Mouse (Mus musculus): Measurements from ENCODE around the gene Zfp110. TPM values are rescaled to one million over a fixed set of nuclear protein-coding genes. Genes with fewer than 3 reads are reported as not detected.
A peak's percentile ranks its signal among the peaks of the same experiment; 100 is the strongest.
"Not testable (repeated sequence)": the region's sequence is repeated elsewhere in the genome, so short reads cannot be mapped to it uniquely, and the experiment has no call there.

Zfp110 gene
- 15.5 and 16.2 TPM in 2 replicates for polyA plus RNA-seq (2012; rRNA removed)

DNA sequence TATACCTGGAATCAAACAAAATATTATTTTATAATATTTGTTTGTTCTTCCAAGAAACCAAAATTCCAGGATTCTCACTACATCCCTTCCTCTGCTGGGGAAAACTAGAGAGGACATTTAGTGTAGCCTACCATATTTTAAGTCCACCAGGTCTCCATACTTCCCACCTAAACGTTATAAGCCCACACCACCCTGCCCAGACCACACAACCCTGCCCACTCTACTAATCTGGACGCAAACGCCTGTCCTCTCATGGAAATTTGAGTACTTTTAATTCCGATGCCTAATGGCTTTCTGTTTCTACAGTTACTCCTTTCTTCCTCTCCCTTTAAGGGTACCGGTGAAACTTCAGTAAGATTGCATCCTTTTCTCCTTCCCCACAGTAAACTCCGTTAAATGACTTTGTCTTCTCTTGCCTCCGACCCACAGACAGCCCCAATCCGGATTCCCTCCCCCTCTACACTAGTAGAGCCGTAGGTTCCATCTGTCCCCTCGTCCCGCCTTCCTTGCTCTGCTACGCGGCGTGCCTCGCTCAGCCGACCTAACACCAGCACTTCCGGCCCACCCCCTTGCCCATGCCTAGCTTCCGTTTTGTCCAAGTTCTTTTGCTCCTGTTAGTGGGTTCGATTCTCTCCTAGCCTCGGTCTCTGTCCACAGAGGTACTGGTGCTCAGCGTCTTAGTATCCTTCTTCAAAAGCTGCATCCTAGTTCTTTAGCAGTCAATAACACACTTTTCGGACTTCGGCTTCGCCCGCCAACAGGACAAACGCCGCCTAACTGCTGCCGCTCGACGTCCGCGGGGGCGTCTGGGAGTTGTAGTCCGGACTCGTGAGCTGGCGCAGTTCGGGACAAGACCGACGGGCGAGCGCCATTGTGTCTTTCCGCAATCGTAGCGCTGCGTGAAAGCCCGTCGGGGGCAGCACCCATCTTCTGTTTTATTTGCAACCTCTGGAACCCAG is at the start of gene Zfp110:
Gene Zfp110, plus strand, starts transcription at position 600 of the 959 bp plus-strand sequence.
- peak; percentile 56 for DNase-seq (ENCODE audit: low read depth)

DNA sequence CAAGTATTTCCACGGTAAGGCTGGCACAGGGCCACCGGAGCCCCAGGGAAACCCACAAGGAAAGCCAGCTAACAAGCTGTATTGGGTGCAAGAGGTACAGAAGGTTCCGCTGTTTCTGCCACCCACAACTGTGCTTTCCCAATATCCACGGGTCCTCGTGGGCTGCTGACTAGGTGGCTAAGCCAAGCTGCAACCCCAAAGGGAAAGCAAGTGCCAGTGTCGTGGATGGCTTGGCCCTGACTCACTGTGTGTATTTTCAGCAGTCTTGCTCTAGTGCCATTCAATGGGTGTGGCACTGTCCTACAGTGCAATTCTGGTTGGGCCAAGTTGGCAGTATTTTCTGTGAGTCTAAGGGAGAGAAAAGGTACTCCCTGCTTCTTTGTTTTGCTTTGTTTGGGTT is 47.2 kb upstream of the Zfp110 start:
- peak; percentile 45 for DNase-seq (ENCODE audit: low read depth)

DNA sequence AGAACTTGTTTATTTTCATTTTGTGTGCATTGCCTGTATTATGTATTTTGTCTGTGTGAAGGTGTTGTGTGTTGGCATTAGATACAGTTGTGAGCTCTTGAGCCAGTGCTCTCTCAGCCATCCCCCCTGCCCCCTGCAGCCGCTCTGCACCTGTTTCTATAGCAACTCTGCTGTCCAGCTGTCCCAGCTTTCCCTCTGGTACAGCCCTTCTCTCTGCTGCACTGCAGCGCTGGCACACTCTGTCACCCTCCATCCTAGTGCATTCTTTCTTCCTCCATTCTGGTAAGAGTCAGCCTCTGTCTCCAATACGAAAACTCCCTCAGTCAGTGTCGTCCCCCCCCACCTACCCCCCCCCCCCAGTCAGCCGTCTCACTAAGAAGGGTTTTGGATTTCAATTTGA is 46.5 kb upstream of the Zfp110 start:
- DNase-seq (ENCODE audit: low read depth) = no peak

DNA sequence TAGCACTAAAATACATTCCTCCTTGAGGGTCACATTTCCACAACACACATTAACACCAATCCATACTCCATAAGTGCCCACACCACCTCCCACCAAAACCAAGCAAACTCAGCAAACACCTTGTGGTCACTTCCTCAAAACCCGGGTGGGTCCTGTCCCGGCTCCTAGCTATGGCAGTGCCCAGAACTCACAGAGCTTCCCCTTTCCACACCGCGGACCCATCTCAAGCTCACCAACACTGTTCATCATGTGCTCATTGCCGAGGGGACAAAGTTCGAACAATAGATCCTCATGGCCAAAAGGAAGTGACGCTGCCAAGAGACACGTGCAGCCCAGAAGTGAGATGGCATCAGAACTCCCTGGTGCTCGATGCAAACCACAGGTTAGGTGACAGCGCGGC is 41.9 kb upstream of the Zfp110 start:
- not testable (repeated sequence) for DNase-seq (ENCODE audit: low read depth)

DNA sequence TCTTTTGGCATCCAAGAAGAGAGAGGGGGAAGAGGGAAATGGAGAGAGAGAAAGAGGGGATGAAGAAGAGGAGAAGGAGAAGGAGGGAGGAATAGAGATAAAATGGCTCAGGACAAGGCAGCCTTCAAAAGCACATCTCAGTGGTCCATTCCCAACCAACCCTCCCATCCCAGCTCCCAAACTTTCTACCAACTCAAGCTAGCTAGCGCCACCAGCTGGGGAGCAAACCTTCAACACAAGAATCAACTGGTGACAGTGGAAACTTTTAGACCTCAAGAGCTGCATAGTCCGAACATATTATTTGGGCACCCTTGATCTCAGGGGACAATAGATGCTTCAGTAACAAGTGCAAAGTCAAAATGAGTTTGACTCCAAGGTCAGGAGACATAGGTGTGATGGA is 36.6 kb upstream of the Zfp110 start:
- DNase-seq (ENCODE audit: low read depth) = no peak

DNA sequence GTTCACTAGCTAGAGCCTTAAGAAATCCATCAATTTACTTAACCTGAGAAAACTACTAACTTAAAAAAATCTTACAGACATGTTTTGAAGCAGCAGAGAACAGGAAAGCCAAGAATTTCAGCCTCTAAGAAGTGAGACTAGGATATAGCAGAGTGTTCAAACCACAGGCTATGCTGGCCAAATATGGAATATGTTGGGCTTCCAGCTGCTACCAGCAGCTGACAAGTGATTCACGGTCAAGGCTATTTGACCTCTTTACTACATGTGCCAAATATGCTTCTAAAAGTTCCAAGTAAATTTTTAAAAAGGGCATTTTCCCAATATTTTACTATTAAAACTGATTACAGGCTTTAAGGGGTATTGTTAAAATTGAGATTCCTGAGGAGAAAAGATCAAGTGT is 35.0 kb upstream of the Zfp110 start:
- no peak for DNase-seq (ENCODE audit: low read depth)

DNA sequence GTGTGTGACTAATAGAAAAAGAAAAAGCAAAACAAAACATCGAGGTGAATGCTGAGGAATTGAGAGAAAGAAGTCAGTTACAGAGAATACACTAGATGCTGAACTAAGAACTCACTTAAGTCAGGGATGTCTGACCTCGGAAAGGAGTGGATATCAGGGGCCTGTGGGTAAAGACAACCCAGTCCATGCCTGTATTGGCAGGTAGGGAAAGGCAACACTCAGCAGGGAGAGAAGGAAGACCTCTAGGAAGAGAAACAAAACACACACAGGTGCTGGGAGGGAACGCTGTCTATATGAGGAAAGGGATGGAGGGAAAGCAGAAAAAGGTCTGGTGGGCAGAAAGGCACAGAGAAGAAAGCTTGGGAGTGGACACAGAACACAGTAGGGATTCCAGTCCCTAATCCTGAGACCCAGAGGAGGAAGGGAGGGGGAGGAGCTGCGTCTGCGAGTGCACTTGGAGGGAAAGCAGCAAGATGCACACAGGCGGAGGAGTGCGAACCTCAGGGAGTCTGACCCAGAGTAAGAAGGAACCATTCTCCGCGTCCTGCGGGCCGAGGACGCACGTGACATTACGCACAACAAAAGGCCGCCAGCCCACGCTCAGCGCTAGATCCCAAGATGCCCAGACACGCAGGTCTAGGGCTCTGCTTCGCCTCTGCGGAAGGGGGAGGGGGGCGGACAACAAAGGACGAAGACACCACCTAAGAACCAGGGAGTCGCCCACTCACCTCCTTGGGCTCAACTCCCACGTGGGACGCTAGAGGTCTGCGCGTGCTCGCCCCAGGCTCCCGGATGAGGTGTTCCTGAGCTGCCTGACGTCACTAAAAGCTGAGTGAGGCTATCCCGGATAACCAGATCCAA is 31.5 kb upstream of the Zfp110 start, which contains the start of gene Zscan18:
Gene Zscan18, minus strand, starts transcription at position 770 of the 861 bp plus-strand sequence.
- peak; percentile 16 for DNase-seq (ENCODE audit: low read depth)

DNA sequence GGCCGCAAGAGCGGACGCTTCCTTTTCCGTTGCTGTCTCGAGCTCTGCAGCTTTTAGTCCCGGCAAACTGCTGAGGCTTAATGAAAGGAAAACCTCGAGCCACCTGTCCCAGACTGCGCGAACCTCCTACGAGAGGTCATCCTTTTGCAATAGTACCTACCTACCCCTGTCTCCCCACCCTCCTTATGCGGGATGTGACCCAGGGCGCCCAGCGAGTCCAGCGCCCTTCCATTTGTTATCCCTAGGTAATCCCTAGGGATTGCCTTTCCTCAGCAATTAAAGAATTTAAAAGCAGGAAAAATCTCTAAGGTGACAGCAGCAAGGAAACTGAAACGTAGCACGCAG is 30.9 kb upstream of the Zfp110 start:
- no peak for DNase-seq (ENCODE audit: low read depth)

DNA sequence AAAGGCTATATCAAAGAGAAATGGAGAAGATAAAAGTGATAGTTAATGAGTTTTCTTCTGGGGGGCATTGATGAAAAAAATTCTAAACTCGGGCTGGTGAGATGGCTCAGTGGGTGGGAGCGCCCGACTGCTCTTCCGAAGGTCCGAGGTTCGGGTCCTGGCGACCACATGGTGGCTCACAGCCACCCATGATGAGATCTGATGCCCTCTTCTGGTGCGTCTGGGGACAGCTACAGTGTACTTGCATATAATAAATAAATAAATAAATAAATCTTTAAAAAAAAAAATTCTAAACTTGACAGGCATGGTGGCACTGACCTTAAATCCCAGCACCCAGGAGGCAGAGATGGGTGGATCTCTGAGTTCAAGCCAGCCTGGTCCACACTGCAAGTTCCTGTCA is 19.0 kb upstream of the Zfp110 start:
- DNase-seq (ENCODE audit: low read depth) = no peak

DNA sequence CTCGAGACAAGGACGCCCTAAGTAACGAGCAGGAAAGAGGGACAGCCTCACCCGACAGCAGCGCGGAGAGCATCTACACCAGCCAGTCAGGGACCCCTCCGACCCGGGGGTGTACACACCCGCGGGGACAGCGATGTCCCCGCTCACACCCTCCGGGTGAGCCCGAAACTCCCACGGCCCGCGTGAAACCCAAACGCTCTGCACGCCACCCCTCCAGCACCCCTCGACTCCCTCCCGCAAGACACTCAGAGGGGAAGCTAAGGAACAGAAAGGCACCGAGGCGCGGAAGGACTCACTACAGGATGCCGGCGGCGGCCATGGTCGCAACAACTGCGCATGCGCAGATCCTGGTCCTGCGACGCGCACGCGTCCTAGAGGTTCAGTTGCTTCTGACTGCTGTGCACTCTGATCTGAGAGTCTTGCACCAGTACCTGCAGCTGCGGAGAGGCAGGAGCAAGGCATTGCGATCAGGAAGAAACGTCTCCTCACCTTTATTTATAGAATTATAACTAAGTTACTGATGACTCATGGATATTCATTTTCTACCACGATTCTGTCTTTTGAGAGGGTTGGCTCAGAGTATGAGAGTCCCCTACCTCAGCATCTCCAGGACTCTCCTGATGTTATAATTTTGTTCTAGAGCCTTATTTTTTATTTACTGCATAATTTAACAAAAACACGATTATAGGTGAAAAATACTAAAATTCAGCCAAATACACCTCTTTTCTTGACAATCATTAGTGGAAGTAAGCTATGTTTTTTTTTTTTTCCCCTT is 15.9 kb upstream of the Zfp110 start, which contains the start of gene Zfp329:
Gene Zfp329, minus strand, starts transcription at position 338 of the 775 bp plus-strand sequence.
- no peak for DNase-seq (ENCODE audit: low read depth)

DNA sequence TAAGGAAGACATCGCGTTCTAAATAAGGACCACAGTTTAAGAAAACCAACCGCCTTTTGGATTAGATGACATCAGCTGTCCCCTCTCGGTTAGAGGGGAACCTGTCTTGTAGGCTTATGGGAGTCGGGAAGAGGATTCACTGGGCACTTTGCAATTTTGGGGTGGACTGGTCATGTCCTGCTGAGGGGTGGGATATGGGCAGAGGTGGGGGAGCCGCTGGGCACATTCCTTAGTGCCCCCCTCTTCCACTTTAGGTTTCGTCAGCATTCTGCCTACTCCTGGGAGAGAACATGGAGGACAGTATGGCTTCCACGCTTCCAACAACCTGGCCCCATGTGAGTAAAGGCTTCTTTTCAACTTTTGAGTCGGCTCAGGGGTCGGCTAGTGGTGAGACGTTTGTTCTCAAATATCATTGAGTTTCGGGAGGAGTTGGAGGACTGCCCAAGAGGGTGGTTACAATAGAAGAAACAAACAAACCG is 671 bp downstream of the Zfp110 start:
- no peak for DNase-seq (ENCODE audit: low read depth)

DNA sequence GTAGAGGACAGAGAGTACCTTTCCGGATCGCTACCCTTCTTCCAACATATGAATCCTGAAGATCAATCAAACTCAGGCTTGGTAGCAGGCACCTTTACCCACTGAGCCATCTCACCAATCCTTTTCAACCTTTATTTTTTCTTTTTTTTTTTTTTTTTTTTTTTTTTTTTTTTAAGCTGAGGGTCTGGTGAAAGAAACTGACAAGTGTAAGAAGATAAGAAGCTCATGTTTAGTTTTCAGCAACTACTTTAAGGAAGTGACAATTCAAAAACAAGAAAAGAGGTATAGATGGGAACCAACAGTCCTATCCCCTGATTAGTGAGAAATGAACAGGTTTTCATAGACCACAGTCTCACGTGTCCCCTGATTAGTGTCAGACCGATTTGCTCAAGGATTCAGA is 1.2 kb downstream of the Zfp110 start:
- no peak for DNase-seq (ENCODE audit: low read depth)

DNA sequence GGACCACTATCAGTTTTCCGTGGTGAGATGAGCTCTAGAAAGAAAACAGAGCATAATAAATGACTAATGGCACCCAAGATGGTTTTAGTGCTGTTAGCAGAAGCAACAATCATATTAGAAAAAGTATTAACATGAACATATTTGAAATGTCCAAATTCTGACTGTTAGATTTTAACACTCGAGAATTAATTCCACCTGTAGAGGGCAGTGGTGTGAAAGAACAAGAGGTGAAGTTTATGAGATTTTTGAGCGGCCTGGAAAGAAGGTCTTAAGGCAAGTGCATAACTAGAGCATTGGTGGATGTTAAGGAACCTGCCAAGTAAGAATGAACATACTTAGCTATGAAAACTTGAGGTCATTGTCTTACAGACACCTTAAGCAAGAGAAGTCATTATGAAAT is 39.7 kb downstream of the Zfp110 start:
- DNase-seq (ENCODE audit: low read depth) = no peak

DNA sequence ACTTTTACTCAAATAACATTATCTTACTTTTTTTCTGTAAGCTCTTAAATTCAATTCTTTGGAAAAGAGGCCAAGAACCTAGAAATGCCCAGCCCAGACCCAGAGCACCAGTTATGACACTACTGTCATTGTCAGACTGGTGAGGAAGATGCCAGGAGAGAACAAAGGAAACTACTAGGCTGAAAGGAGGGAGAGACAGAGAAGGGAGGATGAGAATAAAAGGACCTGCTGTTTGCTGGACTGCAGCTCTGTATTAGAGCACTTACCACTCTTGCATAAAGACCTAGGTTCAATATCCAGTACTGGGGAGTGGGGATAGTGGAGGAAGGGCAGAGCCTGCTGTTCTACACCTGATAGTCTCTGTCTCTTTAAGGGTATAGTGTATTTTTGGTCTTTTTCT is 45.5 kb downstream of the Zfp110 start:
- no peak for DNase-seq (ENCODE audit: low read depth)

DNA sequence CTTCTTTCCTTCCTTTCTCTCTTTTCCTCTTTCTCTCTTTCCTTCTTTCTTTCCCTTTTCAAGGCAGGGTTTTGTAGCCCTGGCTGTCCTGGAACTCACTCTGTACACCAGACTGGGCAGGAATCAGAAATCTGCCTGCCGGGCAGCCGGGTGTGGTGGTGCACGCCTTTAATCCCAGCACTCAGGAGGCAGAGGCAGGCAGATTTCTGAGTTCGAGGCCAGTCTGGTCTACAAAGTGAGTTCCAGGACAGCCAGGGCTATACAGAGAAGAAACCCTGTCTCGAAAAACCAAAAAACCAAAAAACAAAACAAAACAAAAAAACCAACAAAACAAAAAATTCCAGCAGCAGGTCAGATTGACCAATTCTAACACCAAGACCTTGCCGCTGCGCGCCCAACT is 45.9 kb downstream of the Zfp110 start:
- not testable (repeated sequence) for DNase-seq (ENCODE audit: low read depth)

DNA sequence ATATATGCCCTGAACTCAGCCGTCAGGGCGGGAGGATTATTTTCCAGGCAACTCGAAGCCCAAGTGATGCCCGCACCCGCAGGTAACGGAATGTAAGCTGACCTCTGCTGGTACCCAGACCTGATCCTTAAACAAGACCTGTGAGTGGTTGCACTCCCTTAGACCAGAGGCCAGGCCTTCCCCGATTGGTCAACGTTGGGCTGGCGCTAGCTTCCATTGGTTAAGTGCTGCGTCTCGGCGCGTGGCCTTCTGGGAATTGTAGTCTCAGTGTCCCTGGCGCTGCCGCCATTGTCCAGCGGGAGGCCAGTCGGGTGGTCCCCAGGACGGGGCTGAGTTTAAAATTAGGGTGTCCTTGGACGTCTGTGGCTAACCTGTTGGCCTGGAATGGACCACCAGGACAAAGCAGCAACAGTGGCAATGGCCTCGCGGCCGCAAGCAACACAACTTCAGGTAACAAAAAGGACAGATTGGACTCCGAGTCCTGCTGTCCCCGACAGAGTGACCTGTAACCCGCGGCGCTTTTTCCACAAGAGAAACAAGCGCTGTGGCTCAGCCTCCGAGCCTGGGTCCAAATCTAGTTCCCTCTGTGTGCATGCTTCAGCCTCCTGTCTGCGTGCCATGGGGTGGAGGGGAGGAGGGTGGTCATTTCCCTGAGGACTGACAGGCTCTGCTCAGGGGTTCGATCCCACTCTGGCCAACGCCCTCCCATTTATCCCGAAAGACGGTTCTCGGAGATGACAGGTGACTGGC is 46.5 kb downstream of the Zfp110 start, which contains the start of gene Zfp128:
Gene Zfp128, plus strand, starts transcription at position 267 of the 750 bp plus-strand sequence.
- peak; percentile 62 for DNase-seq (ENCODE audit: low read depth)

DNA sequence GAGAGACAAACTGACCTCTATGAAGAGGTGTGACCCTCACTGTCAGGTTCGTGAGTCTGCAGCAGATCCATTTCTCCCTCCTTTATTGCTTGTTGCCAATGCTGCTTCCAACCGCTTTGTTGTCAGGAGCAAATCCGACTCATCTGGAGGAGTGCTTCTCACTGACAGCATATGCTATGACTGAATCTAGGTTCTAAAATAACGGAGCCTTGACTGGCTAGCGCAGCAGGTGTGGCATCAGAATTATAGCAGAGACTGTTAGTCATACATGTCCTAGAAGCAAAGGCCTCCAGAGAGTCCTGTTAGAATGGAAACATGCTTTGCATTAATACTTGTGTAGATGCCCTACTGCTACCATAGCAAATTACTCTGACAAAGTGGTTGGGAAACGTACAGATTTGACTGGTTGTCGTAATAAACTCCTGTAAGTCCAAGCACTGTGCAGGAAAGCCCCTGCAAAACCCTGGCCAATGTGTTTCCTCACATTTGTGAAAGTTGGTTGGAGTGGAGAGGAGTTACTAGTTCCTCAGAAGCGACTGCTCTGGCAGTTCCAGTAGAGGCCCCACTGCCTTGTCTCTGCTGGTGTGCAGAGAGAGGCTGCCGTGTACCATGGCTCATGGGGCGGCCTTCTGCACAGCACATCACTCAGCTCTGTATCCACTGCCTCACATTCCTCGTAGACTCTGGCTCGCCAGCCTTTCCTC is 52.2 kb downstream of the Zfp110 start:
- DNase-seq (ENCODE audit: low read depth) = no peak

DNA sequence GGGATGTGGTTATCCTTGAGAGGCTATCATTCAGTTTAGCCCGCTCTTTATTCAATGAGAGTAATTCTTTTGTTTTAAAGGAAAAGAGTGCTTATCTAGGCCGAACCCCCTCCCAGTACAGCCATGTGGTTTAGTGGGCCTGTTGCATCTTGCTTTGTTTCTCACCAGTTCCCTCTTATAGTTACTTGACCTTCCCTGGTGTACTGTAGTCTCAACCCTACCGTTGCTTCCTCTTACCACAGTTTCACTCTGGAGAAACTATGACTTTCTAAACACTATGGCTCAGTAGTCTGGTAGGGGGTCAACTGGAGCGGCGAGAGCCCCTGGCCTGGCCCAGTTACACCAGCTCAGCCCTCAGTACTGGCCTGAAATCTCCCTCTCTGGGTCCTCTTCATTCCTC is 53.0 kb downstream of the Zfp110 start:
- DNase-seq (ENCODE audit: low read depth) = no peak

DNA sequence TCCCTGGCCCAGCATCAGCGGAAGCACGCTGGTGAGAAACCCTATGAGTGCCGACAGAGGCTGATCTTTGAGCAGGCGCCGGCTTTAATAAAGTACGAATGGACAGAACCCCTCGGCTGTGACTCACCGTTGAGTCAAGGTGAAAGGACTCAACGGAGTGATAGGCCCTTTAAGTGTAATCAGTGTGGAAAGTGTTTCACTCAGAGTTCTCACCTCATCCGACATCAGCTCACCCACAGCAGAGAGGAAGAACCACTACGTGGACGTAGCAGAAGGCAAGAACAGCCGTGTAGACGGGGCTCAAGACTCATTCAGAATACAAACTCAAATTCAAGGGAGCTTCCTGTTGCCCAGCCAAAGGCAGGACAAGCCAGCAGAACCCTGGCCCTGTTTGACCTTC is 56.4 kb downstream of the Zfp110 start:
- no peak for DNase-seq (ENCODE audit: low read depth)

DNA sequence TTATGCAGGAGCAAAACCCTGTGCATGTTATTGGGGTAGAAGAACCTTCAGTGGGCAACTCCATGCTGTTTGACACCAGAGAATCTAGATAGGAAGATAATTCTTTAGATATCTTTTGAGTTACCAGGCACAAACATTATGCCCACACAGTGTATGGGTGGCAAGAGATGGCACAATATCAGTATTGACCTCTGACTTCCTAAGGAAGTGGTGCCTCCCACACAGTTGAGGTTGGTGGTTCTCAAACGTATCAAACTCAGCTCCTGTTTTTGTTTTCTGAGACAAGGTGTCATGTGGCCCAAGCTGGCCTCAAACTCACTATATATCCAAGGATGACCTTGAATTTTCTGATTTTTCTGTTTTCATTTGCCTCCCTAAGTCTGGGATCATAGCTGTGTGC is 56.8 kb downstream of the Zfp110 start:
- DNase-seq (ENCODE audit: low read depth) = no peak
